Mouse (Mus musculus) kidney, adult 11 months (tissue): ENCODE measurements around the gene Abcb9.
"Not testable (repeated sequence)": the region's sequence is repeated elsewhere in the genome, so short reads cannot be mapped to it uniquely, and the experiment has no call there.

Experiments
- DNase-seq: peaks from one replicate; pipeline ENCODE4 v3.0.0; 2022

The Abcb9 gene

GRCm38 (mm10) chr5:124056956-124057355 is 38.6 kb downstream of the Abcb9 start:
- DNase-seq: no peak

GRCm38 (mm10) chr5:124056219-124056618 is 39.4 kb downstream of the Abcb9 start:
- DNase-seq: no peak

GRCm38 (mm10) chr5:124052641-124053040 is 43.0 kb downstream of the Abcb9 start:
- not testable (repeated sequence) for DNase-seq

- DNase-seq: no peak
Measured at GRCm38 (mm10) chr5:124051899-124052491, 43.6 kb downstream of the Abcb9 start.

GRCm38 (mm10) chr5:124050095-124051050 is 45.2 kb downstream of the Abcb9 start:
- no peak for DNase-seq

- no peak for DNase-seq
Measured at GRCm38 (mm10) chr5:124049249-124050045, 46.2 kb downstream of the Abcb9 start.

- no peak for DNase-seq
Measured at GRCm38 (mm10) chr5:124046741-124047401, 48.7 kb downstream of the Abcb9 start.

- DNase-seq: no peak
Measured at GRCm38 (mm10) chr5:124045453-124046010, 50.1 kb downstream of the Abcb9 start.

GRCm38 (mm10) chr5:124043999-124044398 is 51.6 kb downstream of the Abcb9 start:
- DNase-seq: no peak

- DNase-seq: no peak
Measured at GRCm38 (mm10) chr5:124043212-124043978, 52.2 kb downstream of the Abcb9 start.

GRCm38 (mm10) chr5:124041097-124041496 is 54.5 kb downstream of the Abcb9 start:
- DNase-seq: no peak

- no peak for DNase-seq
Measured at GRCm38 (mm10) chr5:124039602-124040001, 56.0 kb downstream of the Abcb9 start.

- DNase-seq: no peak
Measured at GRCm38 (mm10) chr5:124036836-124037235, 58.8 kb downstream of the Abcb9 start.

- no peak for DNase-seq
Measured at GRCm38 (mm10) chr5:124036341-124036740, 59.3 kb downstream of the Abcb9 start.

- no peak for DNase-seq
Measured at GRCm38 (mm10) chr5:124035806-124036205, 59.8 kb downstream of the Abcb9 start.

GRCm38 (mm10) chr5:124035406-124035805 is 60.2 kb downstream of the Abcb9 start:
- DNase-seq: no peak

GRCm38 (mm10) chr5:124034471-124034870 is 61.1 kb downstream of the Abcb9 start:
- DNase-seq: no peak

- DNase-seq: peak; percentile 75
Measured at GRCm38 (mm10) chr5:124032001-124032508, 63.5 kb downstream of the Abcb9 start, which contains the start of gene Vps37b. TSS of gene Vps37b (minus strand) at chr5:124032270.

GRCm38 (mm10) chr5:124031068-124031955 is 64.3 kb downstream of the Abcb9 start:
- DNase-seq: no peak
